19 mouse cellular contexts compared by ENCODE assay signal in the genomic region with DNA sequence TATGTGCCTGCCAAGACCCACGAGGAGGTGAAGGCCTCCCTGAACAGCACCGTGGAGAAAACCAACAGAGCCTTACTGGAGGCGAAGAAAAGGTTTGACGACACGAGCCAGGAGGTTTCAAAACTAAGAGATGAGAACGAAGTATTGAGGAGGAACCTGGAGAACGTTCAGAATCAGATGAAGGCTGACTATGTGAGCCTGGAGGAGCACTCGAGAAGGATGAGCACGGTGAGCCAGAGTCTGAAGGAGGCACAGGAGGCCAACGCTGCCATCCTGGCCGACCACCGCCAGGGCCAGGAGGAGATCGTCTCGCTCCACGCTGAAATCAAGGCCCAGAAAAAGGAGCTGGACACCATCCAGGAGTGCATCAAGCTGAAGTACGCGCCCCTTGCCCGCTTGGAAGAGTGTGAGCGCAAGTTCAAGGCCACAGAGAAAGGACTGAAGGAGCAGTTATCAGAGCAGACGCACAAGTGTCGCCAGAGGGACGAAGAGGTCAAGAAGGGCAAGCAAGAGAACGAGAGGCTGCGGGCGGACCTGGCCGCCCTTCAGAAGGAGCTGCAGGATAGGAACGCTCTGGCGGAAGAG.
DNase-seq lines count a peak whose midpoint lies in the region; ATAC-seq and TF ChIP-seq lines count a peak whose summit lies in the region.
"Had no signal": no experiment of that assay in that cellular context is flagged by ENCODE, and none has a peak within 500 bp of the region (broad histone marks: within the 10 kb centered on the region; RNA-seq: fewer than 3 reads in every experiment).

No protein-coding gene starts in this region.

- peaks cover 2% of the 10 kb centered on the region for H3K4me1 ChIP-seq in heart, adult 2 months (ENCODE audit: control insufficient read depth, insufficient read depth, low read length)
- 0 out of 2 replicates have a peak, but pooled peaks cover 4% of the 10 kb centered on the region for H3K4me1 ChIP-seq in forebrain, embryonic 11.5 days (replicated peaks; ENCODE audit: control insufficient read depth, insufficient read depth, low read length)
- H3K4me1 ChIP-seq: heart, embryonic 10.5 days had no signal

- H3K27me3 ChIP-seq in heart, adult 2 months (ENCODE audit: control insufficient read depth, insufficient read depth, low read length) = no peaks in the 10 kb centered on the region
- H3K27me3 ChIP-seq in forebrain, embryonic 11.5 days (ENCODE audit: control insufficient read depth, insufficient read depth, low read length) = no peaks in the 10 kb centered on the region
- H3K27me3 ChIP-seq: embryonic facial prominence, embryonic 12.5 days; forebrain, embryonic 12.5 days; hindbrain, embryonic 13.5 days had no signal

- intact Hi-C loops in heart, adult 2 months (cut with DNase I) = no loop called here
- intact Hi-C loops in heart, postnatal 14 days (cut with DNase I) = no loop called here

- no peak for TF ChIP-seq CTCF in heart, adult 2 months (IDR thresholded peaks at IDR 0.05)

- H3K4me3 ChIP-seq in heart, adult 2 months = no peak overlapping the region
- H3K4me3 ChIP-seq in forebrain, embryonic 11.5 days (ENCODE audit: low read depth, low read length) = no peak overlapping the region
- H3K4me3 ChIP-seq: embryonic facial prominence, embryonic 12.5 days; forebrain, embryonic 12.5 days; heart, embryonic 10.5 days; hindbrain, embryonic 13.5 days had no signal

- no peak for DNase-seq in heart, adult 2 months
- no peak for DNase-seq in heart, postnatal 14 days
- DNase-seq in MEL-GATA-1-ER (ENCODE audit: extremely low read depth, low read depth) = peak; percentile 22
- peak; percentile 59 for DNase-seq in testis, postnatal 10 days (ENCODE audit: low spot score)
- DNase-seq in right cerebral cortex, postnatal 10 days (ENCODE audit: low spot score in 2 of 2) = no peak
- DNase-seq in forebrain, embryonic 11.5 days (ENCODE audit: low spot score) = no peak
- DNase-seq: cerebellum, adult 11-12 months; cerebellum, adult 9-10 months; cerebellum, postnatal 25 days; forebrain, postnatal 0 days; gastrocnemius, postnatal 25 days; heart, adult 11 months; heart, postnatal 10 days; kidney, adult 11 months had no signal

- H3K9ac ChIP-seq in heart, adult 2 months (ENCODE audit: low read depth, low read length) = peak overlapping the region; percentile 22; the same call in 1 of the 2 replicates
- H3K9ac ChIP-seq in forebrain, embryonic 11.5 days (ENCODE audit: low read length) = no peak overlapping the region
- H3K9ac ChIP-seq: embryonic facial prominence, embryonic 12.5 days; forebrain, embryonic 12.5 days; forebrain, postnatal 0 days; hindbrain, embryonic 13.5 days had no signal

- TF ChIP-seq POLR2A in heart, adult 2 months (IDR thresholded peaks at IDR 0.05; ENCODE audit: insufficient read depth, low read depth, low read length) = no peak

- H3K36me3 ChIP-seq in heart, adult 2 months (ENCODE audit: control insufficient read depth, insufficient read depth, low read length) = peaks cover 13% of the 10 kb centered on the region
- no peaks in the 10 kb centered on the region; the same call in 1 of the 2 replicates for H3K36me3 ChIP-seq in forebrain, embryonic 11.5 days (ENCODE audit: control insufficient read depth, insufficient read depth, low read length)

- H3K4me2 ChIP-seq in forebrain, embryonic 11.5 days (ENCODE audit: low read depth, low read length, severe bottlenecking) = no peak overlapping the region
- H3K4me2 ChIP-seq: embryonic facial prominence, embryonic 12.5 days; forebrain, embryonic 12.5 days; hindbrain, embryonic 13.5 days had no signal

- WGBS in heart, adult 2 months = 76% methylated on average over 28 of the region's 28 CpGs
- 94% methylated on average over 28 of the region's 28 CpGs for WGBS in forebrain, embryonic 11.5 days

- ATAC-seq in forebrain, embryonic 11.5 days (replicated peaks; ENCODE audit: low FRiP score) = no peak
- ATAC-seq: forebrain, postnatal 0 days; hindbrain, postnatal 0 days had no signal

- 0 out of 2 replicates have a peak overlapping the region, but pooled peaks have one; percentile 17 for H3K27ac ChIP-seq in heart, adult 2 months
- no peak overlapping the region for H3K27ac ChIP-seq in forebrain, embryonic 11.5 days (ENCODE audit: low read depth, low read length)
- H3K27ac ChIP-seq: embryonic facial prominence, embryonic 12.5 days; heart, embryonic 10.5 days; hindbrain, embryonic 13.5 days; hindbrain, postnatal 0 days had no signal

- TF ChIP-seq EP300 in heart, adult 2 months (IDR thresholded peaks at IDR 0.05; ENCODE audit: insufficient read depth, low read depth, low read length) = no peak

- no peaks in the 10 kb centered on the region for H3K9me3 ChIP-seq in forebrain, embryonic 11.5 days (ENCODE audit: control insufficient read depth, low read length)
- H3K9me3 ChIP-seq: embryonic facial prominence, embryonic 12.5 days; forebrain, embryonic 12.5 days; heart, embryonic 10.5 days; hindbrain, embryonic 13.5 days had no signal

- H3K79me2 ChIP-seq in heart, adult 2 months (replicated peaks; ENCODE audit: control insufficient read depth, insufficient read depth, low read length) = peaks cover 1% of the 10 kb centered on the region; the same call in 1 of the 2 replicates

Comparison
In these comparisons a context has a peak if more than half of its experiments do, and no peak if none do; other contexts are left out.
1. DNase-seq: peak in MEL-GATA-1-ER (single experiment) and testis, postnatal 10 days (single experiment); none in heart, adult 2 months (0 of 2), heart, postnatal 14 days (0 of 2), right cerebral cortex, postnatal 10 days (0 of 2) and forebrain, embryonic 11.5 days (single experiment).